Mouse (Mus musculus): ENCODE data around the gene Hbq1b. TPM values are rescaled to one million over a fixed set of nuclear protein-coding genes. Genes with fewer than 3 reads are reported as not detected.

The Hbq1b gene
- polyA plus RNA-seq, 1 experiment from 2014 or later: 0.87 TPM

DNA sequence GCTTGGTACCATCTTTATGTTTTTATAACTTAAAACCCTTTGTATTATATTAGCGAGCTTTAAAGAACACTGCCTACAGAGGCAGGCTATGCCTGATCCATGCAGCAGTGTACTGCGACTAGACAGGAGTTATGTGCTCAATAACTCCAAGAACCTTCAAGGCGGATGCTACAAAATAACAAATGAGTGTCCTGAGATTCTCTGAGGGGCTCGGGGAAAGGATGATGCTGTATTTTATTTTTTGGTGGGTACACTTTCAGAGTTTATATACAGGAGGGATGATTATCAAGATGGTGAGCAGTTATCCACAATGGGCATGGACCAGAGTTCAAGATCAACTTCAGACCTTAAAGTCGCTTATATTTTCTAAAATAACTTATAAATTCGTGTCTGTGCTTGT, 20.0 kb upstream of the Hbq1b start:
- Histone ChIP-seq H3K9ac (ENCODE audit: low read depth, low read length) (peak overlapping the region; percentile 97), H3K4me3 (replicated peaks; ENCODE audit: low read depth, low read length) (peak overlapping the region; percentile 73), H3K36me3 (ENCODE audit: insufficient read depth, low read length) (no peaks in the 10 kb centered on the region), H3K9me3 (replicated peaks; ENCODE audit: low read length) (no peaks in the 10 kb centered on the region), H3K27ac (peak overlapping the region; percentile 96), H3K4me2 (ENCODE audit: low read length) (peak overlapping the region; percentile 76), H3K4me1 (replicated peaks; ENCODE audit: insufficient read depth, low read length) (peaks cover 6% of the 10 kb centered on the region), H3K27me3 (ENCODE audit: insufficient read depth, low read length) (no peaks in the 10 kb centered on the region)
- DNase-seq (ENCODE audit: low spot score): peak; percentile 33
- no peak for TF ChIP-seq CTCF (IDR thresholded peaks at IDR 0.05; ENCODE audit: low read depth)
- no peak for ATAC-seq (replicated peaks; ENCODE audit: low FRiP score, low read depth)
- WGBS: 17% methylated on average over 6 of the region's 6 CpGs

DNA sequence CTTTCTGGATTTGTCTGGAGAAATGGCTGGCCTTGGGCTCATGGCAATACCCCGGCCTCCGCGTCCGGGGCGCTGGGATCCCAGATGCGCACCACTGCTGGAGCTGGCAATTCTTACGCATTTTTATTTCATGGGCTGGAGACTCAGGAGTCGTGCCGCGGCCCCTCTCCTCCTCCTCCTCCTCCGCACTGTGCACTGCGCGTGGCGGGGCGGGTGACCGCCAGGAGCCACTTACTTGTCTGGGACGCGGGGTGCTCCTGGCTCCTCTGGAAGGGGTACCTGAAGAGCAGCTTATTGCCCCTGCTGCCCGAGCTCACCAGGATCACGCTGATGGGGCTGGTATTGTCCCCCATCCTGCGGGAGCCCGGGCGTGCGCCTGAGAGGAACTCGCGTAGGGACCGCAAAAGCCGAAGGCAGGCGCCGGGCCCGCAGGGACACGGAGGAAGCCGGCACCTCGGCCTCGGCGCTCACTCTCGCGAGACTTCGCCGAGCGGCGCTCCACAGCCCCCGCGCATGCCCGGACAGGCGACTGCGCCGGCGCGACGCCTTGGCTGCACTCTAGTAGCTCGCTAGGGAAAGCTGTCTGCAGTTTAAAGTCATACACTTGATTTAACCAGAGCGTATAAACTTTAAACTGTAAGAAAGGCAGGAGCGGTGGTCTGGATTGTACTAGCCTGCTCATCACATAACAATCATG, 19.4 kb upstream of the Hbq1b start, which contains the start of gene Nprl3:
Gene Nprl3, minus strand, starts transcription at position 520 of the 697 bp plus-strand sequence.
- peak within 1 kb of the TSS; percentile 96 for H3K27ac ChIP-seq
- ATAC-seq (replicated peaks; ENCODE audit: low FRiP score, low read depth): peak; percentile 99
- no peaks in the 10 kb centered on the region for H3K9me3 ChIP-seq (replicated peaks; ENCODE audit: low read length)
- TF ChIP-seq CTCF (IDR thresholded peaks at IDR 0.05; ENCODE audit: low read depth): no peak
- peak; percentile 96 for DNase-seq (ENCODE audit: low spot score)
- H3K4me2 ChIP-seq (ENCODE audit: low read length): peak within 1 kb of the TSS; percentile 76
- H3K36me3 ChIP-seq (ENCODE audit: insufficient read depth, low read length): no peaks in the 10 kb centered on the region
- H3K27me3 ChIP-seq (ENCODE audit: insufficient read depth, low read length): no peaks in the 10 kb centered on the region
- peak within 1 kb of the TSS; percentile 97 for H3K9ac ChIP-seq (ENCODE audit: low read depth, low read length)
- H3K4me1 ChIP-seq (replicated peaks; ENCODE audit: insufficient read depth, low read length): peaks cover 6% of the 10 kb centered on the region
- H3K4me3 ChIP-seq (replicated peaks; ENCODE audit: low read depth, low read length): peak within 1 kb of the TSS; percentile 73
- under 1% methylated on average over 52 of the region's 54 CpGs for WGBS

DNA sequence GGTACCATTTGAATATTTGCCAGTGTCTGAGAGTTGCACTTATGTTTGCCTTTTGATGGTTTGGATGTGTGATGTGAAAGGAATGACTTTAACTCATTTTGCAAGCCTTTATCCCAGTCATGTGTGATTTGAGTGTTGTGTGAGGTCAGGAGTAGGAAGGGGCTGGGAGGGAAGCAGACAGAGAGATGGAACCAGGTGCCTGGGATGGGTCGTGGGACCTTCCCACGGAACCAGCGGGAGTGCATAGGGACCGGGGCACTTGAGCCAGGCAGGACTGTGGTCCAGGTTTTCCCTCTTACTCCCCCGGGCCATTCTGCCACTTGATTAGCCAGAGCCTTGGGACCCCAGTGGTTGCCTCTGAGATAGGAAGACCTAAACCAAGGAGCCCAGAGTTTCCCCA, 18.8 kb upstream of the Hbq1b start:
- Histone ChIP-seq H3K4me3 (replicated peaks; ENCODE audit: low read depth, low read length) (peak overlapping the region; percentile 73), H3K4me2 (ENCODE audit: low read length) (peak overlapping the region; percentile 76), H3K9me3 (replicated peaks; ENCODE audit: low read length) (no peaks in the 10 kb centered on the region), H3K27me3 (ENCODE audit: insufficient read depth, low read length) (no peaks in the 10 kb centered on the region), H3K27ac (peak overlapping the region; percentile 96), H3K4me1 (replicated peaks; ENCODE audit: insufficient read depth, low read length) (peaks cover 6% of the 10 kb centered on the region), H3K36me3 (ENCODE audit: insufficient read depth, low read length) (no peaks in the 10 kb centered on the region), H3K9ac (ENCODE audit: low read depth, low read length) (peak overlapping the region; percentile 45)
- ATAC-seq (replicated peaks; ENCODE audit: low FRiP score, low read depth) (peak; percentile 17; the same call in 1 of the 2 replicates), DNase-seq (ENCODE audit: low spot score) (peak; percentile 31)
- 15% methylated on average over 5 of the region's 5 CpGs for WGBS
- TF ChIP-seq CTCF (IDR thresholded peaks at IDR 0.05; ENCODE audit: low read depth): no peak

DNA sequence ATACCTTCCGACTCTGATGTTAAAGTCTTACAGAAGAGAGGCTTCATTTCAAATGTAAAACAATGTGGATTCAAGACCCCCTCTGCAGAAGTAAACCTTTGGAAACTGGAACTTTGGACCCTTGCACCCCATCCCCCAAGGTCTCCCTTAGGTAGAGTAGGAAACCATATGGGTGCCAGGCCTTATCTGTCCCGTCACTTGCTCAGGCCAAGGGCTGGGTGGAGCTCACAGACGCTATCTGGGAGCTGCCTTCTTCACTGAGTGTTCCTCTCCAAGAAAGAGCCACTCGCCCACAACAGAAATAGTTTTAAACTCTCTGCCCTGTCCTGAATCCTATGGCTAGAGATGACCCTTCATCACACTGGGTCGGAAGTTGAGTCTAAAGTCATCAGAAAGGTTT, 17.8 kb upstream of the Hbq1b start:
- ATAC-seq (replicated peaks; ENCODE audit: low FRiP score, low read depth): no peak
- no peak overlapping the region for H3K9ac ChIP-seq (ENCODE audit: low read depth, low read length)
- H3K4me3 ChIP-seq (replicated peaks; ENCODE audit: low read depth, low read length): no peak overlapping the region
- peaks cover 6% of the 10 kb centered on the region for H3K4me1 ChIP-seq (replicated peaks; ENCODE audit: insufficient read depth, low read length)
- H3K4me2 ChIP-seq (ENCODE audit: low read length): no peak overlapping the region
- WGBS: 90% methylated on average over 5 of the region's 5 CpGs
- no peaks in the 10 kb centered on the region for H3K36me3 ChIP-seq (ENCODE audit: insufficient read depth, low read length)
- no peak for DNase-seq (ENCODE audit: low spot score)
- no peak overlapping the region for H3K27ac ChIP-seq
- no peaks in the 10 kb centered on the region for H3K9me3 ChIP-seq (replicated peaks; ENCODE audit: low read length)
- TF ChIP-seq CTCF (IDR thresholded peaks at IDR 0.05; ENCODE audit: low read depth): no peak
- H3K27me3 ChIP-seq (ENCODE audit: insufficient read depth, low read length): no peaks in the 10 kb centered on the region

- Histone ChIP-seq H3K36me3 (ENCODE audit: insufficient read depth, low read length) (no peaks in the 10 kb centered on the region), H3K27ac (no peak overlapping the region), H3K4me1 (replicated peaks; ENCODE audit: insufficient read depth, low read length) (peaks cover 1% of the 10 kb centered on the region), H3K27me3 (ENCODE audit: insufficient read depth, low read length) (no peaks in the 10 kb centered on the region), H3K4me2 (ENCODE audit: low read length) (no peak overlapping the region), H3K4me3 (replicated peaks; ENCODE audit: low read depth, low read length) (no peak overlapping the region), H3K9ac (ENCODE audit: low read depth, low read length) (no peak overlapping the region), H3K9me3 (replicated peaks; ENCODE audit: low read length) (no peaks in the 10 kb centered on the region)
- WGBS: 35% methylated on average over 4 of the region's 4 CpGs
- no peak for ATAC-seq (replicated peaks; ENCODE audit: low FRiP score, low read depth)
- no peak for DNase-seq (ENCODE audit: low spot score)
- TF ChIP-seq CTCF (IDR thresholded peaks at IDR 0.05; ENCODE audit: low read depth): no peak
Measured at GRCm38 (mm10) chr11:32271178-32271577, 15.6 kb upstream of the Hbq1b start.

DNA sequence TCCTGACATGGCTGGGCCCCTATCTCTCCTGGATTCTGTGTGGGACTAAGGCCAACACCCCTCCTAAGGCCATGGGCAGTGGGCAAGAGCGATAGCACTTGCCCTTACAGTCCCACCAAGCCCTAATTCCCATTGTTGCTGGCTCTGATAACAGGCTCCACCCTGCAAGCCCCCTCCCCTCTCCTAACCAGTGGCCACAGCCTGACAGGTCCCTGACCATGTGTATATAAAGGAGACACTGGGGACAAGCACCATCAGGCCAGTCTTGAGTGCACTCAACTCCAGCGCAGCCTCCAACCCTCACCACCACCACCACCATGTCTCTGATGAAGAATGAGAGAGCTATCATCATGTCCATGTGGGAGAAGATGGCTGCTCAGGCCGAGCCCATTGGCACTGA, 10.4 kb upstream of the Hbq1b start, which contains the start of gene Hba-x:
Gene Hba-x, plus strand, starts transcription at position 54 of the 400 bp plus-strand sequence.
- H3K4me1 ChIP-seq (replicated peaks; ENCODE audit: insufficient read depth, low read length): no peaks in the 10 kb centered on the region
- ATAC-seq (replicated peaks; ENCODE audit: low FRiP score, low read depth) (no peak), DNase-seq (ENCODE audit: low spot score) (no peak)
- no peaks in the 10 kb centered on the region for H3K36me3 ChIP-seq (ENCODE audit: insufficient read depth, low read length)
- no peaks in the 10 kb centered on the region for H3K27me3 ChIP-seq (ENCODE audit: insufficient read depth, low read length)
- no peak within 1 kb of the TSS for H3K9ac ChIP-seq (ENCODE audit: low read depth, low read length)
- WGBS: 76% methylated on average over 3 of the region's 3 CpGs
- no peak within 1 kb of the TSS for H3K4me2 ChIP-seq (ENCODE audit: low read length)
- no peak within 1 kb of the TSS for H3K4me3 ChIP-seq (replicated peaks; ENCODE audit: low read depth, low read length)
- TF ChIP-seq CTCF (IDR thresholded peaks at IDR 0.05; ENCODE audit: low read depth): no peak
- no peaks in the 10 kb centered on the region for H3K9me3 ChIP-seq (replicated peaks; ENCODE audit: low read length)
- no peak within 1 kb of the TSS for H3K27ac ChIP-seq

Measured in kidney, postnatal 0 days (tissue).